Mouse (Mus musculus) brain, embryonic 14.5 days (tissue): ENCODE results near the gene Henmt1.

ENCODE experiments used
- CTCF ChIP-seq: fragments of 200-500 bp; IDR thresholded peaks from 2 replicates; pipeline ENCODE4 v1.5.1; 2012; ENCODE audit warnings: inconsistent platforms, mild to moderate bottlenecking, moderate library complexity, borderline replicate concordance; ENCODE audit not compliant: insufficient read depth, insufficient read length; ENCODE audit errors: extremely low read depth
- POLR2A ChIP-seq: fragments of 200-500 bp; IDR thresholded peaks from 2 replicates; pipeline ENCODE4 v1.6.1; 2012; ENCODE audit warnings: mild to moderate bottlenecking, inconsistent platforms, borderline replicate concordance; ENCODE audit not compliant: poor library complexity, insufficient read depth, insufficient read length, severe bottlenecking; ENCODE audit errors: extremely low read depth

DNA sequence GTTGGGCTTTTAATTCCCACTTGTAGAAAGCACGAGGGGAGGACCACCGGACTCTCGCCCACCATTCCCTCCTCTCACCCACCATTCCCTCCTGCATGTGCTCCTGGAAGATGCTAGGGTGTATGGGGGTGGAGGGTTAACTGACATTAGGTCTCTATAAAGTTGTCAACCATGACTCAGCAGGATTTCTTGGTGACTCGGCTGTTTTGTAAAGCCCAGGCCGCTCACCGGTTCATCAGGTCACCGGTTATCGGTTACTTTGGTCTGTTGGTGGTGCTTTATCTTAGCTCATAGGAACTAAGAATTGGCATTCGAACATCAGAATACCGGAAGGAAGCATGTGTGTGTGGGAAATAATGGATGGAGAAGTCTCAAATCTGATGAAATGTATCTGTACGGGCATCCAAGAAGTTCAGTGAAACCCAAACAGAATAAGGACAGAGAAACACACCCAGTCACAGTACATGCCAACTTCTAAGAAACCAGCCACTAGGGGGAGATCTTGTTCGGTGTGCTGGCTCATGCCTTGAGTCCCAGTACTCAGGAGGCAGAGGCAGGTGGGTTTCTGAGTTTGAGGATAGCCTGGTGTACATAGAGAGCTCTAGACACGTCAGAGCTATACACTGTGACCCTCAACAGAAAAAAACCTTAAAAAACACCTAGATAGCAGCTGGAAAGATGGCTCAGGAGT, 37.8 kb downstream of the Henmt1 start:
- TF ChIP-seq POLR2A (no peak), CTCF (no peak)
